Mouse (Mus musculus) heart, adult 2 months (tissue): ENCODE data around the gene Slc24a3. TPM values are rescaled to one million over a fixed set of nuclear protein-coding genes. Genes with fewer than 3 reads are reported as not detected.

Source experiments
- DNase-seq, 2 experiments: peaks; one replicate each; pipeline ENCODE4 v3.0.0; 2021
- H3K27ac ChIP-seq: fragments of 200-600 bp; 2 replicates; pipeline ENCODE4 v1.8.1; 2022
- H3K27me3 ChIP-seq: fragments of 200-500 bp; 2 replicates; pipeline ENCODE4 v1.6.1; 2012; ENCODE audit warnings: mild to moderate bottlenecking, low read length, inconsistent platforms, mixed read lengths; ENCODE audit not compliant: control insufficient read depth, insufficient read depth
- H3K36me3 ChIP-seq: fragments of 200-500 bp; 2 replicates; pipeline ENCODE4 v1.6.1; 2012; ENCODE audit warnings: low read length, inconsistent platforms; ENCODE audit not compliant: control insufficient read depth, insufficient read depth
- H3K4me1 ChIP-seq: fragments of 200-500 bp; 2 replicates; pipeline ENCODE4 v1.6.1; 2011; ENCODE audit warnings: low read length; ENCODE audit not compliant: control insufficient read depth, insufficient read depth
- H3K4me3 ChIP-seq: fragments of 200-600 bp; 2 replicates; pipeline ENCODE4 v1.8.1; 2022
- H3K79me2 ChIP-seq: fragments of 200-500 bp; replicated peaks from 2 replicates; pipeline ENCODE4 v1.6.1; 2012; ENCODE audit warnings: mild to moderate bottlenecking, inconsistent platforms, low read length, moderate library complexity, mixed read lengths; ENCODE audit not compliant: control insufficient read depth, insufficient read depth
- H3K9ac ChIP-seq: fragments of 200-500 bp; 2 replicates; pipeline ENCODE4 v1.6.1; 2012; ENCODE audit warnings: low read depth, mild to moderate bottlenecking, control low read depth, inconsistent platforms, low read length, mixed read lengths
- CTCF ChIP-seq: fragments of 200-600 bp; IDR thresholded peaks from 2 replicates; pipeline ENCODE4 v1.8.1; 2022; ENCODE audit warnings: antibody characterized with exemption, mild to moderate bottlenecking, moderate library complexity
- EP300 ChIP-seq: fragments of 200-500 bp; IDR thresholded peaks from 2 replicates; pipeline ENCODE4 v1.6.1; 2011; ENCODE audit warnings: low read depth, low read length, control low read depth; ENCODE audit not compliant: insufficient read depth
- POLR2A ChIP-seq: fragments of 200-500 bp; IDR thresholded peaks from 2 replicates; pipeline ENCODE4 v1.6.1; 2011; ENCODE audit warnings: mild to moderate bottlenecking, low read depth, low read length, control low read depth; ENCODE audit not compliant: insufficient read depth
- WGBS: fragments of 180-500 bp; shearing (Covaris S2); methylation state at CpG from one replicate; pipeline ENCODE4 v1.1.7; 2018; 5-methylcytosine and 5-hydroxymethylcytosine counted together
- intact Hi-C: fragments of 180-260 bp; cut with DNase I; formaldehyde crosslinking; loops from one replicate; pipeline ENCODE4 v1.15.1; 2025
- polyA plus RNA-seq: library from polyadenylated mRNA; depleted of rRNA; stranded (reverse); fragments of >200 nt; gene quantifications from 2 replicates; pipeline ENCODE4 v1.2.3, GENCODE M21; 2012
- total RNA-seq, 2 experiments: library from RNA; stranded (reverse); gene quantifications; 2 replicates each; pipeline ENCODE4 v1.2.3; 2021

Gene Slc24a3
- total and polyA plus RNA-seq, 3 experiments = 2.7 to 3.6 (median 2.8) TPM

DNA sequence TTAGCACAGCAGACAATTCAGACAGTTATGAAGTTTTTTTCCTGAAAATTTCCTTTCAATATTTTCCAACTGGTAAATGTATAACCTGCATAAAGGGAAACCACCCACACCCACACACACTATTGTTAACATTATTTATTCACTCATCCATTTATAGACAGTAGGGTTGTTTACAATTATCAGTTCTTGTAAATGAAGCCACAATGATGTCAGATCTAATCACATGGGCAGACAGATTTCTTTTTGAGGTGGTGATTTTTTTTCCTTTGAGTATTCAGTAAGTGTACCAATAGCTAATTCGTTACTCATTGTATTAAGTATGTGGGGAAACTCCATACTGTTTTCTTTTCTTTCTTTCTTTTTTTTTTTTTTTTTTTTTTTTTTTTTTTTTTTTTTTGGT lies 15.3 kb upstream of the Slc24a3 start:
- H3K9ac ChIP-seq = no peak overlapping the region
- DNase-seq = no peak
- no peaks in the 10 kb centered on the region for H3K4me1 ChIP-seq
- 70% methylated on average over 1 of the region's 1 CpGs for WGBS
- H3K4me3 ChIP-seq = no peak overlapping the region
- intact Hi-C loops = no loop called here
- H3K36me3 ChIP-seq = no peaks in the 10 kb centered on the region
- H3K27ac ChIP-seq = no peak overlapping the region
- no peaks in the 10 kb centered on the region for H3K27me3 ChIP-seq
- TF ChIP-seq CTCF = no peak
- no peak for TF ChIP-seq EP300
- no peak for TF ChIP-seq POLR2A
- H3K79me2 ChIP-seq = no peaks in the 10 kb centered on the region

- no peak for TF ChIP-seq POLR2A
- TF ChIP-seq EP300 = no peak
- Histone ChIP-seq H3K79me2 (no peaks in the 10 kb centered on the region), H3K9ac (no peak overlapping the region), H3K4me3 (no peak overlapping the region), H3K4me1 (no peaks in the 10 kb centered on the region), H3K27ac (no peak overlapping the region), H3K36me3 (no peaks in the 10 kb centered on the region), H3K27me3 (no peaks in the 10 kb centered on the region)
- no peak for DNase-seq
- 54% methylated on average over 1 of the region's 1 CpGs for whole genome bisulfite sequencing
- intact Hi-C loops = no loop called here
These were observed 8.6 kb upstream of the Slc24a3 start for GRCm38 (mm10) chr2:145158972-145159371.

DNA sequence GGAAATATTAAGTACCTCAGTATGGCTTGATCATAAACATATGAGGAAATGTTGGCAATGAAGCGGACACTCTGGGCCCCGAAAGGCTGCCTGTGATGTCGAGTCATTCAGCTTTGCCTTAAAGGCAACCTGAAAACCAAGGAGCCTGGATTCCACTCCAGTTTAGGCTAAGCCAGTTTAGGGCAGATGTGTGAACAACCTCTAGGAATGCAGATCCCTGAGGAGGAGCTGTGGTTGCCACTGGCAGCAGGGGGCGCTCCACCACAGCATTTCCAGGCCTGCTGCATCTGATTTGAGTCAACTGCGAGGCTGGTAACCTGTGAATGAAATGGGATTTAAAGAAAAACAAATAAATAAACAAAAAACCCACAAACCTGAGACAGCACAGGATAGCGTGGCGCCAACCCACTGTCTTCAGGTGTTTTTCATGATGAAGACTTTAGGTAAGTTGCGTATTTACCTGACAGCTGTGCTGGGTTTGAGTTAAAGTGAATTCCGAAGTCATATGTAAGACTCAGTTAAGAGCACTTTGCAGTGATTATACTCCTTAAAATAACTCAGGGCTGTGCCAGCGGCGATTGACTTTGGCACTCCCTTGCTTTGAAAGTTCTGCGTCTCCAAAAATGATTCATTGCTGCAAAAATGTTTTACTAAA lies 6.4 kb upstream of the Slc24a3 start:
- peak; percentile 75 to 88 for DNase-seq
- H3K27me3 ChIP-seq = no peaks in the 10 kb centered on the region
- no peaks in the 10 kb centered on the region for H3K4me1 ChIP-seq
- H3K9ac ChIP-seq = no peak overlapping the region
- no peaks in the 10 kb centered on the region for H3K36me3 ChIP-seq
- 23% methylated on average over 12 of the region's 12 CpGs for WGBS
- H3K79me2 ChIP-seq = no peaks in the 10 kb centered on the region
- peak; percentile 99 for TF ChIP-seq CTCF
- no peak for TF ChIP-seq EP300
- intact Hi-C loops = loop anchor here (1.0 kb wide), 2 partner anchors 356 to 427 kb away; no protein-coding TSS in a partner anchor
- H3K27ac ChIP-seq = no peak overlapping the region
- no peak overlapping the region for H3K4me3 ChIP-seq

DNA sequence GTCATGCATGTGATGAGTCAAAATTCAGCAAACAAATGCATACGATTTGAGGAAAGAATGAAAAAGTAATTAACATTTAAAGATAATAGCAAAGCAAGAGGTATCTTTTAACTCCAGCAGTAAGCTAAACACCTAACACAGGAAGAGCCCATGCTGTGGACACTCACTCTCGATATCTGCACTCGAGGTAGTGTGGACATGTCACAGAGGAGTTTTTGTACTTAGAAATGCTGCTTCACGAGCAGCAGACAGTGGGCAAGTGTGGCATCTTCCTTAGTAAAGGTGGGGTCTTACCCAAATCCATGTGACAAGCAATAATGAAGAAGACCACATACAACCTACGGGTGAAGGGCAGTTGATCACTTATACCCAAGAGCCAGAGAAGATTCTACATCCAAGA lies 3.5 kb upstream of the Slc24a3 start:
- H3K27ac ChIP-seq = no peak overlapping the region
- 64% methylated on average over 5 of the region's 5 CpGs for WGBS
- intact Hi-C loops = no loop called here
- no peak for DNase-seq
- no peak overlapping the region for H3K4me3 ChIP-seq
- no peaks in the 10 kb centered on the region for H3K36me3 ChIP-seq
- H3K9ac ChIP-seq = no peak overlapping the region
- H3K27me3 ChIP-seq = peaks cover 2% of the 10 kb centered on the region; the same call in 1 of the 2 replicates
- H3K79me2 ChIP-seq = no peaks in the 10 kb centered on the region
- H3K4me1 ChIP-seq = peaks cover 1% of the 10 kb centered on the region; the same call in 1 of the 2 replicates
- TF ChIP-seq POLR2A (no peak), EP300 (no peak), CTCF (no peak)

- peaks cover 2% of the 10 kb centered on the region; the same call in 1 of the 2 replicates for H3K27me3 ChIP-seq
- H3K4me1 ChIP-seq = peaks cover 1% of the 10 kb centered on the region; the same call in 1 of the 2 replicates
- H3K4me3 ChIP-seq = no peak overlapping the region
- 28% methylated on average over 4 of the region's 4 CpGs for WGBS
- intact Hi-C loops = no loop called here
- no peak overlapping the region for H3K9ac ChIP-seq
- no peak for TF ChIP-seq CTCF
- TF ChIP-seq POLR2A = no peak
- no peak for TF ChIP-seq EP300
- no peaks in the 10 kb centered on the region for H3K36me3 ChIP-seq
- no peaks in the 10 kb centered on the region for H3K79me2 ChIP-seq
- no peak for DNase-seq
- no peak overlapping the region for H3K27ac ChIP-seq
These were observed 3.0 kb upstream of the Slc24a3 start for GRCm38 (mm10) chr2:145164562-145164961.

- Histone ChIP-seq H3K9ac (no peak overlapping the region), H3K79me2 (no peaks in the 10 kb centered on the region), H3K4me3 (no peak overlapping the region), H3K36me3 (no peaks in the 10 kb centered on the region), H3K27me3 (peaks cover 2% of the 10 kb centered on the region; the same call in 1 of the 2 replicates), H3K27ac (no peak overlapping the region), H3K4me1 (peaks cover 1% of the 10 kb centered on the region; the same call in 1 of the 2 replicates)
- DNase-seq = no peak
- TF ChIP-seq EP300 (no peak), CTCF (no peak), POLR2A (no peak)
- intact Hi-C loops = no loop called here
- WGBS = 92% methylated on average over 3 of the region's 3 CpGs
These were observed 2.5 kb upstream of the Slc24a3 start for GRCm38 (mm10) chr2:145165076-145165475.
